Mouse (Mus musculus) frontal cortex, postnatal 25 days (tissue): ENCODE results near the gene Slc1a2.

ENCODE experiments used
- DNase-seq, 2 experiments: peaks; one replicate each; pipeline ENCODE4 v3.0.0; 2022; ENCODE audit warnings: low spot score in 2 of 2

Slc1a2 gene

DNA sequence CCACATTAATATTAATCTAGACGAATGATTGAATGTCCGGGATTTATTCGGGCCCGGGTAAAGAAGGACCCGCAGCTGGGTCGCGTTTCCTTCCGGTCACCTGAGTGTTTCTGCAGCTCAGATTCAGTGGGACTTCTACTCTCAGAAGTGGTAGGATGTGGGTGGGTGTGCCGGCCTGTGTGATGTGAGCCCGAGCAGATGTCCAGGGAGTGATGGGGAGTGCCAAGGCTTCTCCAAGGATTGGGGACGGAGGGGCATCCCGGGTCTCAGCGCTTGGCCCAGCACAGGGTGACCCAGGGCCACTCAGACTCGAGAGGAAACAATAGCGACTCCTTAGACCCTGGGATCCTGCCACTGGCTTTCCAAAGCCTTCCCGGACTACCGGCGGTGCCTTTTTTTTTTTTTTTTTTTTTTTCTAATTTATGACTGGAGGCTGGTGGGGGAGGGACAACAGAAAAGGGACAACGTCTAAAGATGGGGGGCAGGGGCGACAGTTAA, at the start of gene Slc1a2:
Gene Slc1a2 (plus strand): TSS at position 497 of the 498 bp plus-strand sequence.
- peak; percentile 50 to 53 for DNase-seq

DNA sequence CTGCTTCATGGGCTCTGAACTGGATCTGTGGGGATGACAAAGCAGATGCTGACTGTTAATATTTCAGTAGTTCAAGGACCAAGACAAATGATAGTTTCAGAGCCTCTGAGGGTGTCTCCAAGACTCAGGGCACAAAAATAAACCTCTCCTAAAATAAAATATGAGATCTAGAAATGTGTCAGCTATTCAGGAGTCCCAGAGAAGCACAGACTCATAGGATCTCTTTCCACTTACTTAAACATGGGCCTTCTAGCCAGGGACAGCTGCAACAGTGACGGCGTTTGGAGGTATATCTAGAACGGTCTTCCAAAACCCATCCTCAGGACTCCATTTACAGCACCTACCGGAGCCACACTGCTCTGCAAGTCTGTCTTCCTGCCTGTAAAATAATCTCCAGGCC, 48.0 kb upstream of the Slc1a2 start:
- DNase-seq, result no peak

DNA sequence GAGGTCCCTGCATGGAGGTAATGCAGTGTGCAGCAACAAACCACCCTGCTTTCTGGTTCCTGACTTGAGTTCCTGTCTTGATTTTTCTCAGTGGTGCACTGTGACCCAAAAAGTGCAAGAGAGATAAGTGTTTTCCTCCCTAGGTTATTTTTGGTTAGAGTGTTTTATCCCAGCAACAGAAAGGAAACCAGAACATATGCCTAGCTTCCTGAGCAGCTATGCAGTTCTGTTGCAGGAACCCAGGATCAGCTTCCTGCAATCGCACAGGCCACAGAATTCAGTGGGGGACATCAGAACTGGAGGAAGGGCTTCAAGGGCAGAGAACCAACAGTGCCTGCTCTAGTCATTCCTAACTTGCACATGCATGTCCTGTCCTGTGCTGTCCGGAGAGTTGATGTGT, 41.8 kb upstream of the Slc1a2 start:
- no peak for DNase-seq

DNA sequence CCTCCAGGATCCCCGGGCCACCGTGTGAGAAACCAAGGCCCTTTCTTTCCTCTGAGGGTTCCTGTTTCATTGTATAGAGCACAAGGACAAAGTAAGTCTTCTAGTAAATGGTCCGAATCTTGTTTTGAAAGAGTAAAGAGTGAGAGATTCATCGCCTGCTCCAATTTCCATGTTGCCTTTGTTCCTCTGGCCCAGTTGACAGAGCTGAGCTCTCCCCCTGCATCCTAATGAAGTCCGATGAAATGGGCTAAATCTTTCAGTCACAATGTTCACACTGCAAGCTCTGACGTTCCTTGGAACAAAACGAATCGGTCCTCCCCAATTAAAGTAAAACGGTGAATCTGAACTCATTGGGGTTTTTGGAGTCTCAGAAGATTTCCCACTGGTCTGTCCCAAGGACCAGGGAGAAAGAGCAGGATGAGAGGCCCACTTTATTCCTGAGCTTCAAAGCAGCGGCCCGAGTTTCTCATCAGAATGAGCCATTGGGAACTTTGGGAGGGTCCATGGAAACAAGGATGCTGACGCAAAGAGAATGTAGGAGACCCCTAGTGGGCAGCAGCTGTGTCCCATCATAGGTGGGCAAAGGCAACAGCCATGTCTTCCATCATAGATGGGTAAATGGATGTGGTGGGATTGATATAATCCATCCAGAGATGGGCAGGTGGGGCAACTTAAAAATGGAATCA, 37.6 kb upstream of the Slc1a2 start:
- no peak for DNase-seq

DNA sequence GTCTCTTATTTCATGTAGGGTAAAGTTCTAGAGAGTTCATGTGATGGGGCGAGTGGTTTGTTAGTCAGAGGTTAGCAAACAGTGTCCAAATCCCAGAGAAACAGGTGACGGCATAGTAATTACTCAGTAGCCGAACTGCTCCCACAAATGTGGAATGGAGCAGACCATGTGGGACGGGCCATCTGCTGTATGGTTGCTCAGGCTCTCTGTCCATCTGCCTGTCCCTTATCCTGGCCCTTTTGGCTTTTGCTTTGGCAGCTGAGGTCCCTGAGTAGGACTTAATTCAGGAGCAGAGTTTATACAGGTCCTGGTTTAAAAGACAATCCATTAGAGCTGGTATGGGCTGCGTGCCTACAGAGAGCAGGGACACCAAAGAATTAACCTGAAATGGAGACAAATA, 36.3 kb upstream of the Slc1a2 start:
- DNase-seq, result no peak

DNA sequence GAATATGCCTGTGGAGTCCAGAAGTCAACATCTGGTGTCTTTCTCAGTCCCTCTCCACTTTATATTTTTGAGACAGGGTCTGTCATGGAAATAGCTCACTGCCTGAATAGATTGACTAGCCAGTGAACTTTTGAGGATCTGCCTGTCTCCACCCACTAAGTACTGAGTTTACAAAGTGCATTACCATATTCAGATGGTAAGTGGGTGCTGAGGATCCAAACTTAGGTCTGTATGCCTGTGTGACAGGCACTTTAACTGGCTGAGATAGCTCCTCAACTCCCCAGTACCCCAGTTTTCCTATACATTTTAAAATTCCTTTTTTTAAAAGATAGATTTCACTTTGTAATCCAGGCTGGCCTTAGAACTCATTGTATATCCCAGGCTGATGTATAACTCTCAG, 35.5 kb upstream of the Slc1a2 start:
- DNase-seq, result no peak

DNA sequence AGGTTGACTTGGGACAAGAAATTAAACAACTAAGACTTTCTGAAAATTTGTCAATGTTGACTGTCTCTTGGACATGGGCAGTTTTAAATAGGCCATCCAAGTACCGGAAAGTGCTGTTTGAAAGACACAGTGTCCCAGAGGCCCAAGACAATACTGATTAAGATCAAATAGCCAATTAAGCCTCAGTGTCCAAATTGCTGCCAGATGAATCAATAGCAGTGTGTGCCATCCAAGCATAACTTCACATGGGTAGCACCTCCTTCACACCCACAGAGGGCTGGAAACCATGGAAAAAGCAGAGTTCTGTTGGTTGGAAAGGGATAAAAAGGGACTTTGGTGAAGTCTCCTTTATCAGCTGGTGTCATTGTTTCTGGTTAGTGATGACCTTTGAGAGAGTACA, 33.9 kb upstream of the Slc1a2 start:
- DNase-seq, result no peak

DNA sequence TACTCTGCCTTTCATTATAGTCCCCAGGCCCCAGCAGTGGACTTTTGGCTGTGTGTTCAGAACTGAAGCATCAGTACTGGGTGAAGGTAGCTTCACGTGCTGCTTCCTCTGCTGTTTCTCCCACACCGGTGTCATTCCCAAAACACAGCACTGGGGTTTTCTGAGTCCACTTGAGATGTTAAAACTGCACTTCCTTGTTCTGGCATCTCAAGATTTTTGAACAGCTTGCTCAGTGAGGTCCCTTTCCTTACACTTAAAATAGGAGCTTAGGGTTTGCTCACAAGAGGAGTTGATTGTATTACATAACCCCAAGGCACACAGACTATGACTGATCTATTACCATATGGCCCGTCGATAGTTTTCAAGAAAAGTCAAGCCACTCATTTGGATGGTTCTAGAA, 26.1 kb upstream of the Slc1a2 start:
- DNase-seq, result no peak

DNA sequence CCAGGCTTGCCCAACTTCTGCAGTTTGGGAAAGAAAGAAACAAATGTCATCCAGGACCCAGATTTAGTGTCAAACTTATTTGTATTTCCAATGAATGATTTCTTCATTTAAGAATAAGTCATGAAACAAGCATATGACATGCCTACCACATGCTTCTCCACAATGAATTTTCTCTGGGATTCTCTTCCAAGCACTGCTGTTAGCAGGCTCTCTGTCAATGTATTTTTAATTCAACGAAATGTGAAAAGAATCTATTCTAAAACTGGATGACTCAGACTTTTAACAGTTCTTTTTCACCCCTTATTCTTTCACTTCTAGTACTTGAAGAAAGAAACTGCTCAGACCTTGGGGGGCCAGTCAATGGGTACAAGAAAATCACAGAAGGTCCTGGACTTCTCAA, 24.4 kb upstream of the Slc1a2 start:
- no peak for DNase-seq

DNA sequence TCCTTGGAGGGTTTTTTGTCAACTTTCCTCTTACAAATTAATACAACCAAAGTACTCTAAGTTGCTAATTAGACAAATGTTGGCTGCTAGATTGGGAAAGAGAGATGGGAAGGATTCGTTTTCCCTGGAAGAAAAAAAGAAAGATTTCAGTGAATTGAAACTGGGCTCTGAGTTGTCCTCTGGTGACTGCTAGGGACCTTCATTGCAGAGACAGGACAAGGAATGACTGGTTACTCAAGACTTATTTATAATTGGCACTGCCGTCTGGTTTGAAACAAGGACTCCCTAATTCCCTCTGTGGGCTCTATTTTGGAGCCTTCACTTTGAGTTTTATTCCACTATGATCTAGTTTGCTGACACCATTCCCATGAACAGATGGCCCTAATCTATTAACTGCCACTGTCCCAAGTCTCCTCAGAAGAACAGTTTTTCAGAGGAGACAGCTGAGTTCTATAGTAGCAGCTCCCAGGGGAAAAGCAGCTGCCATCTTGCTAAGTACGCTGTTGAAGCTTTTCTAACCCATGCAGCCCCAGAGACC, 22.9 kb upstream of the Slc1a2 start:
- no peak for DNase-seq

DNA sequence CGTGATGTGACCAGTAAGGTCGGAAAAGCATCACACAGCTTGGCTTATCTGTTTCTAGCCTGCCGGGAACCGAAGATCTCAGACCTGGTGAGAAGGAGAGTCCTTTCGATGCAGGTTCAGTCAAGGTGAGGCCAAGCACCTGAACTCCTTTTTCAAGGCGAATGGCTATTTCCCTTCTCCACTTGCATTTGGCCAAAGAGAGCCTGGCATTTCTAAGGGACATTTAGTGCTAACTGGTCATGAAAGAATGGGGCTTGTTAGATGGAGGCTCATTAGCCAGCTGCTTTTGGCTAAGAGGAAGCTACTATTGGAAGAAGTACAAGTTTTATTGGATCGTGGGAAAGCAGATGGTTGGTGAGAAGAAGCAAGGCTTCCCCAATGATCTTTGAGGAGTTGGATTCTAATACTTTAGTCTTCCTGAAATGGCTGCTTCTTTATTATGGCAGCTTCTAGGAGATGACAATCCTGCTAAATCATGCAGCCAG, 22.3 kb upstream of the Slc1a2 start:
- no peak for DNase-seq

DNA sequence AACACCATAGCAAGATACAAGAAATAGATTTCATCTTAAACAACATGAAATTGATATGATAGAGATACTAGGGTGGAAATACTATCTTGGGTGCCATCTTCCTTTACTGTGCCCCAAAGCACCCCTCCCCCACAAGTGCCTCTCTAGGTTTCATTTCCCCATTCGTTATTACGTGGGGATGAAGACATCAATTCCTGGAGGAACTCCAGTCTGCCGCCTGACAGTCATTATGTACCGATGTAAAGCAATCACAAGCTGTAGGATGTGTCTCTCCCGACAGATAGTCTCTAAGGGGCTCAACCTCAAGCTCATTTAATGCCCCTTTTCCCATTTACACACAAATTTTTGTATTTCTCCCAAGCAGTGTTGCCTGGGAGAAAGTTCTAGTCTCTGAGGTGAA, 20.3 kb upstream of the Slc1a2 start:
- DNase-seq, result no peak

DNA sequence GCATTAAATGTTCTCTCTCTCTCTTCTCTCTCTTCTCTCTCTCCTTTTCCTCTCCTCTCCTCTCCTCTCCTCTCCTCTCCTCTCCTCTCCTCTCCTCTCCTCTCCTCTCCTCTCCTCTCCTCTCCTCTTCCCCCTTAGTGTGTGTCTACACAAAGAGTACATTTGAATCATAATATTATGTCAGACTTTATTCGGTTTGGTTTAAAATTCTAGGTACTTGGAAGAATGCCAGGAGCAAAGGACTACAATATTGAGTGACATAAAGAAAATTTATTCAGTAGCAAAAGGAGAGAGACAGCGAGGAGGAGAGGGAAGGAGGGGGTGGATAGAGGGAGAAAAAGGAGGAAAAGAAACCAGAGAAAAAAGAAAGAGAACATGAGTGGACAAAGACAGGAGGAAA, 19.8 kb upstream of the Slc1a2 start:
- DNase-seq, result no peak

DNA sequence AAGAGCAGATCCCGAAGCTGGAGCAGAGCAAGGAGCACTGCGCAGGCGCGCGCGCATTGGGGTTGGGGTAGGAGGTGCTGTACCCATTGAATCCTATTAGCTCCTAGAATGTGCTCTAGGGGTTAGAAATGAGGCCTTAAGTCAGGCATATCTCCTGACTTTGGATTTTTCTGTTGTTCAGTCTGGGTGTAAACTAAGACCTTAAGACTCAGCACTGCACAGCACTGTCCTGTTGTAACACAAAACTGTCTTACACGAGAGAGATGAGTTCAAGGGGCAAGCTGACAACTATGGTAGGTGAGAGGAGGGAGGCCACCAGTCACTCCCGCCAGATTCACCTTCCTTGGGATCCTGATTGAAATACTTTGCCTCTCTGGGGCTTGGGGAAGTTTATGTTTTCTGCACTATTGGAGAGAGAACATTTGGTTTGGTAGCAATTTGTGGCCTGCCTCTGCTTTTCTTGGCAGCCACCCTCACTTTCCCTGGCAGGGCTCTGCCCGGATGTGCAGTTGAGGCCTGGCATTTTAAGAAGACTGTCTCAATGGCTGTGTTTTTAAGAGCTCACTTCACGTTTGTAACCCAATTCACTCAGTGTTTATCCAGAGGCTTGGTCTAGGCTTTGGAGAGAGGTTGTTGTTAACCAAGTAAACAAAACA, 9.5 kb upstream of the Slc1a2 start:
- DNase-seq, result peak in 1 of 2 experiments; percentile 50

DNA sequence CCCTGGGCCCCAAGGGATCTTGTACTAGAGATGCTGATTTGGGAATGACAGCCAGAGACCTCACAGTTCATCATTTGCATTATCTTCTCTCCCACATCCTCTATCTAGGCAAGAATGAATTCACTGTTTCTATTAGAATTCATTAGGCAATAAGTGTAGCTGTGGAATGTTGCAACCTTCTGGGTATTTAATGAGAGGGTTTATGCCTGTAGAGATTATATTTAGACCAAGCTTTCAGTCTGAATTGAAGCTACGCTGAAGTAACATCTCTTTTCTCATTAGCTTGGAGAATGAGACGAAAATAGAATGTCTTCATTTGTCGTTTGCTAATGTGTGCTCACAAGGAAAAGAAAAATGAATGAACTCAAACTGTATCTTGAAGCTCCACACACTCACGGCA, 8.1 kb upstream of the Slc1a2 start:
- no peak for DNase-seq

DNA sequence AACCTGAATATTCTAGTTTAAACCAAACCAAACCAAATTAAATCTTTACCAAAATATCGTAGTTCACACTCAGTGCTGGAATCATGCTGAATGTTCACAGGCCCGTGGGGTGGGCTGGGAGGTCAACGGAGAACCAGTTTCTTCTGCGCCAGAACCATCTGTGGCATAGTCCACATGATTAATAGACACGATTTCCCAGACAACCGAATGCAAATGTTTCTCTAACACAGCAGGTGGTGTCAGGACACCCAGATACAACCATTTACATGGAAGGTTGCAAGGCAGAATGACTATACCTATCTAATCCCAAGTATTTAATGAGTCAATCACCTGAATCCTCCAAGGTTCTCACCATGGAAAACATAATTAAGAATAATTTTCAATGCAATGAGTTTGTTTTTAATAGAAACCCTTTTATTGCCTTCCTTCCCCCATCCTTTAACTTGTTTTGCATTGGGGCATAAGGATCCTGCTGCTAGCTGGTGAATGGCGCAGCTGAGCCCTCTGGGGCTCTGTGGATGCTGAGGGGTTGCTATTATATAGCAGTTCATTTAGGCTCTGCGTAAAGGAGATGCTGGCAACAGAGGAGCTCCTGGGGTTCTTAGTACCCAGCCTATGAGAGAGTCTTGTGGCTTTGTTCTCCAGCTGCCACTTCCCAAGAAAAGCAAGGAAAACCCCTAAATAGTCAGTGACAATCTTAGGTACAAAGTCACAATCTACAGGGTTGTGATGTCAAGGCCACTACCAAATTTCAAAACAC, 2.3 kb upstream of the Slc1a2 start:
- no peak for DNase-seq

DNA sequence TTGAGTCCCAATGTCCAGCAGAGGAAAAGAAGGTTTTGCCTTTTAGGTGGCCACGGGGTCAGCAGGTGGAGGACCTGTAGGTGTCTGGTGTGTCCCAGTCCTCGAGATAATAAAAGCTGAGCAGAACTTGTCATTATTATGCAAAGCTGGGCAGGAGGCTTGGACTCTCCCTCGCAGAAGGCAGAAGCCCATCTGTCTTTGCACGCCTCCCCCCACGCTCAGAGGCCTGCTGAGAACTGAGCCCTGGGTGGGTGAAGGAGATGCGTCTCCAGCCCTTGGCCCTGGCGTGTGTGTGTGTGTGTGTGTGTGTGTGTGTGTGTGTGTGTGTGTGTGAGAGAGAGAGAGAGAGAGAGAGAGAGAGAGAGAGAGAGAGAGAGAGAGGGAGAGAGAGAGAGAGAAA, 733 bp upstream of the Slc1a2 start:
- DNase-seq, result no peak

DNA sequence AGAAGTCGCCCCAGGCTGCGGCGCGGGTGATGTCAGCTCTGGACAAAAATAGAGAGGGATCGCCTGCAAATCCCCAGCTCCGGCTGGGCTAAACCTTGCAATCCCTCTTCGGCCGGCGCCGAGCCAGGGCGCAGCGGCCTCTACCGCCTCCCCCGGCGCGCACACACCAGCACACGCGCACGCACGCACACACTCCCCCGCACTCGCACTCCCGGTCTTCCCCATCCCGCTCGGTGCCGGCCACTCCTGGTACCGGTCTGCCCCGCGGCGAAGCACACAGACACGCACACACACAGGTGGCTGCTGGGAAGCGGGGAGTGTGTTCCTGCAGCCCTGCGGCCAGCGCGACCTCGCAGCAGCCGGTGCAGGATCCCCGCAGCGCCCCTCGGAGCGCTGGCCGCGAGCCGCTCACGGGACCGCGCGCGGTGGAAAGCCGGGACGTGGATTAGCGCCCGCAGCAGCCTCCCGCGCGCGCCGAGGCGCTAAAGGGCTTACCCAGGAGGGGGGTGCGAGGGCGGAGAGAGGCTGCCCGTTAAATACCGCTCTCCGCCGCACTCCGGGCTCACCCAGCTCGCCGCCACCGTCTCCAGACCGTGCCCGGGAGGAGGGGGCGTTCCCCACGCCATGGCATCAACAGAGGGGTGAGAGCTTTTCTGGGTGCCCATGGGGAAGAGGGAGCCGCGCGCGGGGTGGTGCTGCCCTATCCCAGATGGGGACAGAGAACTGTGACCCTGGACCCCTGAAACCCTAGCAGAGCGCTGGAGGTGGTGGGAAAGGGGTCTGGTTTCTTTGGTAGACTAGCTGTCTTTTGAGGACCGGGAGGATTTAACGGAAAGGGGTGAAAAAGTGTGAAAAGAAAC, 432 bp downstream of the Slc1a2 start:
- DNase-seq, result peak; percentile 49 to 64

DNA sequence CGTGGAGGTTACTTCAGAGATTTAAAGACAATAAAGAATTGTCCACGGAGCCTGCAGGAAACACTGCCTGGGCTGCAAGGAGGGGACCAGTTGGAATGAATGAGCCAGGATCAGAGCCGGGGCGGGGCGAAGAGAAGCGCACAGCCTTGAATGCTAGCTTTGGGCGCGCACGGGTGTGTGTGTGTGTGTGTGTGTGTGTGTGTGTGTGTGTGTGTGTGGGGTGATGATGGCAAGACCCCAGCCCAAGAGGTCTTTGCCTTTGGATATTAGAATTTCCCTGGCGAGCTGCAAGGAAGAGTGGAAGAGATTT, 1.0 kb downstream of the Slc1a2 start:
- DNase-seq, result no peak

DNA sequence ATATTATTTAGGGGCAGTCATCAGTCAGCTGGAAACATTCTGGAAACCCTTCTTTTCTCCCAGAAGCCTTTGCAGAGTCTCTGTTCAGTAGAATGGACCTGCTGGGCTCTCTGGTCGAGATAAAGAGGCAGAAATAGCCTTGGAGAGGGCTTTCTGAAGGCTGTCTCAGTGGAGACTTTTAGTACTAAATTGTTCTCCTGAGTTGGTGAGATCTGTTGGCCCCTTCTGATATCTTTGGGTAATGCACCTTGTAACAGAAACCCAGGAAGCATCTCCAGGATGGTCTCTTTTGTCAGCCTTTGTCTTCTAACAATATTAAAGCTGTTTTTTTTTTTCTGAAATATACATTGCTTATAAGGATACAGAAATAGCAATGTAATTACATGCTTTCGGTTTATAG, 2.6 kb downstream of the Slc1a2 start:
- no peak for DNase-seq

DNA sequence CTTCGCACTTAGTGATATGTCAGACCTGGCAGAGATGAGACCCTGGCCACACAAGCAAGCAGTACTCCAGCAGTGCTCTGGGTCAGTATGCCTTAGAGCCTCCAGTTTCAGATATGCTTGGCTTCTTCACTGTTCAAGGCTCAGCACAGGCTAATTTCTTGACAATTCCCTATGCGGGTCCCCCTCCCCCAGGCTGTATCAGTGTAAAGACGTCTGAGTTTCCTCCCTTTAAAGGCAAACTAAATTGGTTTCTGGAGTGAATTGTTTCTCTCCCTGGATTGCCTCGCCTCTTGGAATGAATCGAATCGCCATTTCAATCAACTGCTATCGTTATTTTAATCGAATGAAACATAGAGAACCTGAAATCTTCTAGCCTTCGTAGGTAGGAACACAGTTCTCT, 4.5 kb downstream of the Slc1a2 start:
- DNase-seq, result no peak

DNA sequence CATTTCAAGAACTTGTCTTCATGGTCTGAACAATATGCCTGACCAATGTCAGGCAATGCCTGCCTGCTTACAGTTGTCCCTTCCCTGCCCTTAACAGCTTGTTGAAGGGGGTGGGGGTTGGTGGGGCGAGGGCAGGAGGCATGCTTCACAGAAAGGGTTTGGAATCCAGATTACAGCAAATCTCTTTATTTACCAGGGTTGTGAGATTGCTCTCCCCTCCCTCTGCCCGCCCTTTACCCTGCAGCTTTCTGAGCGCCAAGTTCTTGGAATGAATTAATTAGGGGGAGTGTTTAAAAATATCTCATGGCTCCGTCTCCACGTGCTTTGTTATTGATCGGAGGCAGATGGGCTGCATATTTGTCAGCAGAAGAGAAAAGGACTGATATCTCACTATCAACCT, 4.9 kb downstream of the Slc1a2 start:
- DNase-seq, result no peak
